8 mouse cellular contexts compared by ENCODE assay signal in the genomic region with DNA sequence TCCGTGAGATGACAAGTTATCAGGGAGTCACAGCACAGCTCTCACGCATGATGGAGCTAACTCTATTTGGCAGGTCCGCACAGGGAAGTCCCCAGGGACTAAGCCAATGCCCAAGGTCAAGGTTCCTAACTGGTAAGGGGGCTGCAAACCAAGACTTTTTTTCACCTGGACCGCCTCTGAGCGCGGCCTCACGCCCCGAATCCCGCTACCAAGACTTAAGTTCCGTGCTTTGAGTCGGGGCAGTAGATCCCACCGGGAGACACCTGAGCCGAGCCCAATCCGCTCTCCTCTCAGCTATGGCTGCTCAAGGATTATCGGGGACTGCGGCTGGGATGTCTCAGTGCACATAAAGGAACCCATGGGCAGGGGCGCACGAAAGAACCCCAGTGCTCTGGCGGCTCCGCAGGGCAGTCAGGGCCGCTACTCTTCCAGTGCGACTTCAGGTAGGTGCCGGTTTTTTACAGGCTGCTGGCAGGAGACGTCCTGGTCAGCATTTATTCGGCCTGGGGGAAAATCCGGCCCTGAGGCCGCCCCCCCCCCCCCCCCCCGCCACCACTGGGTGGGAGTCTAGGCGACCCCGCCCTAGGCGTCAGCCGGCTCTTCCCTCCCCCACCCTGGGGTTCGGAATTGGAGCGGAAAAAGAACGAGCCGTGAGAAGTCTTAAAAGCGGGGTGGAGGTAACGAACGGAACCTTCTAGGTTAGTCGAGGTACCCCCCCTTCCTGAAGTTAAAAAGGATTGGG. TPM values are rescaled to one million over a fixed set of nuclear protein-coding genes. Genes with fewer than 3 reads are reported as not detected.
DNase-seq lines count a peak whose midpoint lies in the region; ATAC-seq and TF ChIP-seq lines count a peak whose summit lies in the region.

A gene (plus strand): TSS at position 624 of the 742 bp plus-strand sequence.

- H3K4me2 ChIP-seq in heart, embryonic 11.5 days: peak within 1 kb of the TSS; percentile 91
- peak within 1 kb of the TSS; percentile 99 for H3K4me2 ChIP-seq in lung, embryonic 16.5 days (ENCODE audit: low read depth, low read length)
- H3K4me2 ChIP-seq in stomach, embryonic 14.5 days (replicated peaks; ENCODE audit: low read depth, low read length): peak within 1 kb of the TSS; percentile 95

- H3K9ac ChIP-seq in heart, embryonic 11.5 days (ENCODE audit: low read depth, low read length): peak within 1 kb of the TSS; percentile 96
- H3K9ac ChIP-seq in lung, embryonic 16.5 days (ENCODE audit: low read length): peak within 1 kb of the TSS; percentile 73
- peak within 1 kb of the TSS; percentile 73 for H3K9ac ChIP-seq in stomach, embryonic 14.5 days (replicated peaks; ENCODE audit: low read depth, low read length)

- no peak for TF ChIP-seq POLR2A in brain, embryonic 14.5 days (IDR thresholded peaks at IDR 0.05; ENCODE audit: borderline replicate concordance, extremely low read depth, insufficient read depth, insufficient read length, poor library complexity, severe bottlenecking)

- no peaks in the 10 kb centered on the region for H3K27me3 ChIP-seq in heart, embryonic 11.5 days (ENCODE audit: control insufficient read depth, insufficient read depth, low read length)
- peaks cover 30% of the 10 kb centered on the region for H3K27me3 ChIP-seq in lung, embryonic 16.5 days (ENCODE audit: control insufficient read depth, insufficient read depth, low read depth, low read length)
- H3K27me3 ChIP-seq in stomach, embryonic 14.5 days (ENCODE audit: control insufficient read depth, insufficient read depth, low read length): 0 out of 2 replicates have a peak, but pooled peaks cover 2% of the 10 kb centered on the region

- 0 out of 2 replicates have a peak, but pooled peaks have one; percentile 28 for ATAC-seq in heart, embryonic 11.5 days (replicated peaks; ENCODE audit: insufficient number of reproducible peaks, low FRiP score, low TSS enrichment)
- ATAC-seq in lung, embryonic 16.5 days (ENCODE audit: low read depth): 0 out of 2 replicates have a peak, but pooled peaks have one; percentile 9
- no peak for ATAC-seq in stomach, embryonic 14.5 days (ENCODE audit: insufficient number of reproducible peaks, insufficient read depth, low FRiP score, low read depth)

- no peaks in the 10 kb centered on the region for H3K9me3 ChIP-seq in heart, embryonic 11.5 days (replicated peaks; ENCODE audit: control insufficient read depth, low read length)
- no peaks in the 10 kb centered on the region for H3K9me3 ChIP-seq in lung, embryonic 16.5 days (ENCODE audit: control insufficient read depth, low read length)
- H3K9me3 ChIP-seq in stomach, embryonic 14.5 days (ENCODE audit: control insufficient read depth, low read depth, low read length): no peaks in the 10 kb centered on the region

- WGBS in heart, embryonic 11.5 days (ENCODE audit: insufficient replicate concordance): 1% methylated on average over 37 of the region's 40 CpGs
- 2% methylated on average over 36 of the region's 40 CpGs for WGBS in lung, embryonic 16.5 days
- 2% methylated on average over 37 of the region's 40 CpGs for WGBS in stomach, embryonic 14.5 days

- peaks cover 2% of the 10 kb centered on the region; the same call in 1 of the 2 replicates for H3K4me1 ChIP-seq in heart, embryonic 11.5 days (ENCODE audit: control insufficient read depth, insufficient read depth, low read length)
- H3K4me1 ChIP-seq in lung, embryonic 16.5 days (replicated peaks; ENCODE audit: control insufficient read depth, insufficient read depth, low read length): peaks cover 18% of the 10 kb centered on the region
- H3K4me1 ChIP-seq in stomach, embryonic 14.5 days (ENCODE audit: control insufficient read depth, insufficient read depth, low read length): 0 out of 2 replicates have a peak, but pooled peaks cover 8% of the 10 kb centered on the region

- H3K36me3 ChIP-seq in heart, embryonic 11.5 days (ENCODE audit: control insufficient read depth, insufficient read depth, low read length): no peaks in the 10 kb centered on the region
- no peaks in the 10 kb centered on the region for H3K36me3 ChIP-seq in lung, embryonic 16.5 days (ENCODE audit: control insufficient read depth, insufficient read depth, low read length)
- no peaks in the 10 kb centered on the region for H3K36me3 ChIP-seq in stomach, embryonic 14.5 days (ENCODE audit: control insufficient read depth, insufficient read depth, low read length)

- peak within 1 kb of the TSS; percentile 95 for H3K27ac ChIP-seq in heart, embryonic 11.5 days (ENCODE audit: low read depth, low read length)
- H3K27ac ChIP-seq in lung, embryonic 16.5 days (ENCODE audit: low read length): peak within 1 kb of the TSS; percentile 27; the same call in 1 of the 2 replicates
- peak within 1 kb of the TSS; percentile 72 for H3K27ac ChIP-seq in stomach, embryonic 14.5 days (ENCODE audit: low read length)

- peak within 1 kb of the TSS; percentile 71 for H3K4me3 ChIP-seq in heart, embryonic 11.5 days (ENCODE audit: low read depth, low read length)
- peak within 1 kb of the TSS; percentile 76 for H3K4me3 ChIP-seq in lung, embryonic 16.5 days (ENCODE audit: low read length)
- peak within 1 kb of the TSS; percentile 82 for H3K4me3 ChIP-seq in stomach, embryonic 14.5 days (ENCODE audit: low read depth, low read length)

- DNase-seq in cerebellum, adult 8-10 months: peak; percentile 3
- DNase-seq in cerebellum, postnatal 4 days (ENCODE audit: low spot score in 2 of 2): no peak
- DNase-seq in brain, embryonic 14.5 days (ENCODE audit: low read depth): peak; percentile 12
- peak; percentile 75 for DNase-seq in kidney, adult 9 months
- DNase-seq in frontal cortex, postnatal 10 days (ENCODE audit: low spot score in 2 of 2): no peak

- no peak for TF ChIP-seq CTCF in brain, embryonic 14.5 days (IDR thresholded peaks at IDR 0.05; ENCODE audit: borderline replicate concordance, extremely low read depth, insufficient read depth, insufficient read length)

RNA-seq across cellular contexts. Expression of the gene that starts here (rescaled TPM):
- polyA plus RNA-seq in brain, embryonic 14.5 days (2012; rRNA removed): 6.9 and 7.0 TPM in 2 replicates
- 154 and 160 TPM in 2 replicates for polyA plus RNA-seq in heart, embryonic 11.5 days (2014; fragmentation: Nextera tagmentation; extraction: Ambion mirVana)
- polyA plus RNA-seq in lung, embryonic 16.5 days (2015; fragmentation: Nextera tagmentation; extraction: Ambion mirVana): 10.8 and 14.1 TPM in 2 replicates
- polyA plus RNA-seq in stomach, embryonic 14.5 days (2014; fragmentation: Nextera tagmentation; extraction: Ambion mirVana): 28.2 and 32.5 TPM in 2 replicates

Comparison
In these comparisons a context has a peak if more than half of its experiments do, and no peak if none do; other contexts are left out.
1. DNase-seq: peak in cerebellum, adult 8-10 months (single experiment), brain, embryonic 14.5 days (single experiment) and kidney, adult 9 months (single experiment); none in cerebellum, postnatal 4 days (0 of 2) and frontal cortex, postnatal 10 days (0 of 2).
2. H3K27ac ChIP-seq: peak in every context shown above with its lines; median percentile 95 in heart, embryonic 11.5 days; 72 in stomach, embryonic 14.5 days; 27 in lung, embryonic 16.5 days.
3. Peak in every context shown above with its lines, with median percentiles within 50 percentile points of each other: H3K4me2 ChIP-seq, H3K4me3 ChIP-seq and H3K9ac ChIP-seq.